Comparison of ENCODE assay signal across 23 mouse cellular contexts in genomic region chr9:13765624-13766023, GRCm38 (mm10). TPM values are rescaled to one million over a fixed set of nuclear protein-coding genes. Genes with fewer than 3 reads are reported as not detected.
DNase-seq lines count a peak whose midpoint lies in the region; ATAC-seq and TF ChIP-seq lines count a peak whose summit lies in the region.
"Had no signal": no experiment of that assay in that cellular context is flagged by ENCODE, and none has a peak within 500 bp of the region (broad histone marks: within the 10 kb centered on the region; RNA-seq: fewer than 3 reads in every experiment).

No protein-coding gene starts in this region.

- DNase-seq in cerebellum, adult 2 months, result no peak
- DNase-seq in cerebellum, postnatal 36 days, result no peak
- DNase-seq in limb, embryonic 10.5 days (ENCODE audit: low spot score), result no peak
- no peak for DNase-seq in ovary, adult 18-20 months (ENCODE audit: low spot score)
- DNase-seq: adrenal gland, postnatal 25 days; cerebellum, adult 11 months; cerebellum, postnatal 10 days; heart, postnatal 4 days; kidney, adult 9 months; kidney, postnatal 14 days; left cerebral cortex, postnatal 4 days; right cerebral cortex, adult 18-20 months; right cerebral cortex, postnatal 4 days; thymus, adult 18-20 months; thymus, postnatal 36 days had no signal

- no peak for TF ChIP-seq POLR2A in cerebellum, adult 2 months (IDR thresholded peaks at IDR 0.05; ENCODE audit: borderline replicate concordance, insufficient read depth, low read length)

- no peaks in the 10 kb centered on the region for H3K36me3 ChIP-seq in hindbrain, embryonic 12.5 days
- no peaks in the 10 kb centered on the region for H3K36me3 ChIP-seq in hindbrain, embryonic 16.5 days (ENCODE audit: control insufficient read depth, insufficient read depth, low read length)
- no peaks in the 10 kb centered on the region; the same call in 1 of the 2 replicates for H3K36me3 ChIP-seq in limb, embryonic 12.5 days
- peaks cover 8% of the 10 kb centered on the region; the same call in 1 of the 2 replicates for H3K36me3 ChIP-seq in limb, embryonic 10.5 days
- H3K36me3 ChIP-seq: heart, embryonic 10.5 days; stomach, embryonic 15.5 days had no signal

- no peak overlapping the region for H3K4me3 ChIP-seq in cerebellum, adult 2 months (replicated peaks; ENCODE audit: insufficient read depth, low read depth, low read length)
- no peak overlapping the region for H3K4me3 ChIP-seq in hindbrain, embryonic 12.5 days
- no peak overlapping the region for H3K4me3 ChIP-seq in hindbrain, embryonic 16.5 days (ENCODE audit: low read length)
- H3K4me3 ChIP-seq in limb, embryonic 12.5 days (replicated peaks), result no peak overlapping the region
- H3K4me3 ChIP-seq in limb, embryonic 10.5 days, result no peak overlapping the region
- H3K4me3 ChIP-seq: heart, embryonic 10.5 days; stomach, embryonic 15.5 days had no signal

- ATAC-seq in hindbrain, embryonic 12.5 days (ENCODE audit: low FRiP score), result no peak
- no peak for ATAC-seq in hindbrain, embryonic 16.5 days
- ATAC-seq in limb, embryonic 12.5 days (ENCODE audit: insufficient number of reproducible peaks, insufficient read depth, low FRiP score, low TSS enrichment, low read depth), result no peak
- ATAC-seq: inflammation-experienced regulatory T-cells, adult 6 months; midbrain, embryonic 16.5 days had no signal

- H3K27me3 ChIP-seq in cerebellum, adult 2 months (ENCODE audit: control insufficient read depth, insufficient read depth, low read length), result no peaks in the 10 kb centered on the region
- no peaks in the 10 kb centered on the region for H3K27me3 ChIP-seq in hindbrain, embryonic 12.5 days
- H3K27me3 ChIP-seq in hindbrain, embryonic 16.5 days (replicated peaks; ENCODE audit: control insufficient read depth, insufficient read depth, low read length), result no peaks in the 10 kb centered on the region
- no peaks in the 10 kb centered on the region for H3K27me3 ChIP-seq in limb, embryonic 12.5 days
- H3K27me3 ChIP-seq in limb, embryonic 10.5 days (ENCODE audit: low read depth, poor library complexity, severe bottlenecking), result no peaks in the 10 kb centered on the region
- H3K27me3 ChIP-seq: stomach, embryonic 15.5 days had no signal

- no peak for TF ChIP-seq CTCF in cerebellum, adult 2 months (IDR thresholded peaks at IDR 0.05; ENCODE audit: borderline replicate concordance, insufficient read depth, low read depth, low read length)

- H3K4me2 ChIP-seq in hindbrain, embryonic 12.5 days (replicated peaks), result no peak overlapping the region
- no peak overlapping the region for H3K4me2 ChIP-seq in hindbrain, embryonic 16.5 days (ENCODE audit: low read length)
- H3K4me2 ChIP-seq in limb, embryonic 12.5 days, result no peak overlapping the region
- H3K4me2 ChIP-seq: stomach, embryonic 15.5 days had no signal

- no peaks in the 10 kb centered on the region for H3K9me3 ChIP-seq in hindbrain, embryonic 12.5 days (replicated peaks)
- H3K9me3 ChIP-seq in hindbrain, embryonic 16.5 days (ENCODE audit: control insufficient read depth, low read length), result no peaks in the 10 kb centered on the region
- H3K9me3 ChIP-seq in limb, embryonic 12.5 days, result no peaks in the 10 kb centered on the region
- 0 out of 2 replicates have a peak, but pooled peaks cover 1% of the 10 kb centered on the region for H3K9me3 ChIP-seq in limb, embryonic 10.5 days (replicated peaks)
- H3K9me3 ChIP-seq: heart, embryonic 10.5 days; stomach, embryonic 15.5 days had no signal

- peak overlapping the region; percentile 47; the same call in 1 of the 2 replicates for H3K27ac ChIP-seq in cerebellum, adult 2 months (ENCODE audit: insufficient read depth, low read length)
- H3K27ac ChIP-seq in hindbrain, embryonic 12.5 days, result 0 out of 2 replicates have a peak overlapping the region, but pooled peaks have one; percentile 62
- no peak overlapping the region for H3K27ac ChIP-seq in hindbrain, embryonic 16.5 days (ENCODE audit: low read depth, low read length)
- peak overlapping the region; percentile 45; the same call in 1 of the 2 replicates for H3K27ac ChIP-seq in limb, embryonic 12.5 days
- H3K27ac ChIP-seq in limb, embryonic 10.5 days, result no peak overlapping the region
- H3K27ac ChIP-seq: heart, embryonic 10.5 days; macrophage; stomach, embryonic 15.5 days had no signal

- 81% methylated on average over 2 of the region's 2 CpGs for WGBS in cerebellum, adult 2 months
- 60% methylated on average over 2 of the region's 2 CpGs for WGBS in hindbrain, embryonic 12.5 days
- WGBS in hindbrain, embryonic 16.5 days, result 67% methylated on average over 2 of the region's 2 CpGs
- WGBS in limb, embryonic 12.5 days, result 83% methylated on average over 2 of the region's 2 CpGs
- WGBS in limb, embryonic 10.5 days, result 96% methylated on average over 2 of the region's 2 CpGs

- no peaks in the 10 kb centered on the region; the same call in 1 of the 2 replicates for H3K4me1 ChIP-seq in cerebellum, adult 2 months (ENCODE audit: control insufficient read depth, insufficient read depth, low read length)
- 0 out of 2 replicates have a peak, but pooled peaks cover 2% of the 10 kb centered on the region for H3K4me1 ChIP-seq in hindbrain, embryonic 12.5 days
- H3K4me1 ChIP-seq in hindbrain, embryonic 16.5 days (ENCODE audit: control insufficient read depth, insufficient read depth, low read depth, low read length), result no peaks in the 10 kb centered on the region
- H3K4me1 ChIP-seq in limb, embryonic 12.5 days (replicated peaks), result no peaks in the 10 kb centered on the region
- no peaks in the 10 kb centered on the region for H3K4me1 ChIP-seq in limb, embryonic 10.5 days
- H3K4me1 ChIP-seq: heart, embryonic 10.5 days; stomach, embryonic 15.5 days had no signal

- H3K9ac ChIP-seq in hindbrain, embryonic 12.5 days, result no peak overlapping the region
- H3K9ac ChIP-seq in hindbrain, embryonic 16.5 days (ENCODE audit: low read depth, low read length), result no peak overlapping the region
- no peak overlapping the region for H3K9ac ChIP-seq in limb, embryonic 12.5 days (replicated peaks)
- H3K9ac ChIP-seq: stomach, embryonic 15.5 days had no signal

RNA-seq across cellular contexts. Expression of gene Mtmr2, which starts 17.4 kb away (rescaled TPM):
- polyA plus RNA-seq in cerebellum, adult 2 months (2012; rRNA removed), result 44.1 and 44.3 TPM in 2 replicates
- 72.7 and 77.4 TPM in 2 replicates for polyA plus RNA-seq in hindbrain, embryonic 12.5 days (2016; fragmentation: Nextera tagmentation; extraction: Ambion mirVana)
- 52.9 and 55.6 TPM in 2 replicates for polyA plus RNA-seq in hindbrain, embryonic 16.5 days (2015; fragmentation: Nextera tagmentation; extraction: Ambion mirVana)
- polyA plus RNA-seq in limb, embryonic 12.5 days (2016; fragmentation: Nextera tagmentation; extraction: Ambion mirVana), result 86.7 and 90.1 TPM in 2 replicates
- polyA plus RNA-seq in limb, embryonic 10.5 days (2016; fragmentation: Nextera tagmentation; extraction: Ambion mirVana), result 82.8 and 88.9 TPM in 2 replicates

Comparison
In these comparisons a context has a peak if more than half of its experiments do, and no peak if none do; other contexts are left out.
1. H3K27ac ChIP-seq: peak in cerebellum, adult 2 months (single experiment), hindbrain, embryonic 12.5 days (single experiment) and limb, embryonic 12.5 days (single experiment); none in hindbrain, embryonic 16.5 days (single experiment) and limb, embryonic 10.5 days (single experiment).